Mouse (Mus musculus): ENCODE measurements at regions not wholly inside any gene's neighbourhood (a gene's known extent, or its start where the extent isn't known, plus 50 kb on each side); places are given as distances from the start of the nearest gene placed in this dataset.
A peak's percentile ranks its signal among the peaks of the same experiment; 100 is the strongest.

DNA sequence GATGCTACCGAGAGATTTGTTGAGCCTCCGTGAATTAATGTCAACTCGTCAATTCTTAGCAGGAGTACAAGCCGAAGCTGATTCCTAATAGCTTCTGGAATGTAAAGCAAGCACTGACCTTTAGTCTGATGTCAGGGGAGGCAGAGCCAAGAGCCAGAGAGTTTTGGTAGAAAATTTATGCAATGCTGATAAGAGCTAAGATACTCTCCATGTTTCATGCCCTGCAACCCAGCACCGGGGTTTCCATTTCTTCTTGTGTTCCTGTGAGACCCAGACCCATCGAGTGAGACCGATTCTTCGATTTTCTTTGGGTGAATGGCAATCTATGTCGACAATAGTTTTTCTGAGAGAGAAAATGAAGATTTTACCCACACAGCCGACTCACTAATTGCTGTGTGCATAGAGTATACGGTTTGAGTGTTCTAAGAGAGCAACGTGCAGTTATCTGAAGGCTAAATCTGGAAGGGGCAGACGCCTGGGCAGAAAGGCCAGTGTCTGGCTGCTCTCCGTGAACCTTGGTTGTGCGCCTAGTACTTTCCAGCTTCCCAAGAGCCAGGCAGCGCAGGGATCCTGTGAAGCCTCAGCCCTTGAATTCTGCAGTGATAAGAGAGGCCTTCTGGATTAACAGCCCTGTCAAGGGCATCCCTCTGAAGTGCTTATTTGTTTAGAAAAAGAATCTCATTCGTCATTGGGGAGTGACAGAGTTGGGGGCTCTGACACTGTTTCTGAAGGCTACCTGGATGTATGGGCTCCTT lies 296.1 kb upstream of the Fam241a start:
- Histone ChIP-seq H3K4me2 (replicated peaks; ENCODE audit: low read depth, low read length) (no peak overlapping the region), H3K36me3 (ENCODE audit: insufficient read depth, low read length) (no peaks in the 10 kb centered on the region), H3K27ac (ENCODE audit: low read length) (no peak overlapping the region), H3K27me3 (replicated peaks; ENCODE audit: insufficient read depth, low read length) (no peaks in the 10 kb centered on the region), H3K4me3 (ENCODE audit: low read depth, low read length) (no peak overlapping the region), H3K4me1 (ENCODE audit: insufficient read depth, low read depth, low read length) (no peaks in the 10 kb centered on the region), H3K9me3 (ENCODE audit: low read length) (no peaks in the 10 kb centered on the region), H3K9ac (replicated peaks; ENCODE audit: low read depth) (no peak overlapping the region)
- ATAC-seq: no peak
- DNase-seq (ENCODE audit: low spot score): no peak
- TF ChIP-seq CTCF (IDR thresholded peaks at IDR 0.05): no peak
- no peak for TF ChIP-seq EP300 (IDR thresholded peaks at IDR 0.05)
- 22% methylated on average over 17 of the region's 17 CpGs for WGBS

DNA sequence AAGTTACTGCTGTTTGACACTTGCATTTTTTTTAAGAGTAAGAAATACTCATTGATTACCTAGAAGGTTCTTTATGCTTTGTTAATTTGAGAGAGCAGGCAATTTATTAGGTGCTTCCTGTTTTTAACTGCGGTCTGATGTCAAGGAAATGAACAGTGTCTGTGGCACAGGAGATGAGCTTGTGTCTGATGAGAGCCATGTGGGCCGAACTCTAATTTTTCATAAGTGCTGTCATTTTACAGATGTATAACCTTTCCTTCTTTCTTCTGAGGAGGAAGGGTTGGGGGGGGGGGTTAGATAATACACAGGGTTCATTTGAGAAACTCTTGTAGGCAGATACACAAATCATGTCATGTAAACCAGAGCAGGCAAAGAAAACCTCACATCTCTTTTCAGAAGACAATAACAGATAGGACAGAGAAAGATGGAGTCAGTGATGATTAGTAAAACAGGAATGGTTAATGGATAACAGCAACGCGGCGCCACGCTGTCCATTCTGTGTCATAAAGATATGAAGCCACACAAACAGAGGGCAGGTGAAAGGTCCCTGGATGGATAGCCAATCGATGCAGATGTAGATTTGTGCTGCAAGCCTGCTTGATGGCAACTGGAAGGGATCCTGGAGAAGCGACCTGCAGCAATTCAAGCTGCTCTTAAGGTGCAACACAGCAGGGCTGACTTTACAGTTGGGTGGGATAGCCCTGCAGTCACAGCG lies 291.4 kb upstream of the Fam241a start:
- Histone ChIP-seq H3K9ac (replicated peaks; ENCODE audit: low read depth) (no peak overlapping the region), H3K27ac (ENCODE audit: low read length) (no peak overlapping the region), H3K4me2 (replicated peaks; ENCODE audit: low read depth, low read length) (no peak overlapping the region), H3K4me1 (ENCODE audit: insufficient read depth, low read depth, low read length) (no peaks in the 10 kb centered on the region), H3K4me3 (ENCODE audit: low read depth, low read length) (no peak overlapping the region), H3K9me3 (ENCODE audit: low read length) (no peaks in the 10 kb centered on the region), H3K36me3 (ENCODE audit: insufficient read depth, low read length) (no peaks in the 10 kb centered on the region), H3K27me3 (replicated peaks; ENCODE audit: insufficient read depth, low read length) (no peaks in the 10 kb centered on the region)
- TF ChIP-seq CTCF (IDR thresholded peaks at IDR 0.05) (no peak), EP300 (IDR thresholded peaks at IDR 0.05) (no peak)
- WGBS: 49% methylated on average over 9 of the region's 9 CpGs
- ATAC-seq (no peak), DNase-seq (ENCODE audit: low spot score) (no peak)

DNA sequence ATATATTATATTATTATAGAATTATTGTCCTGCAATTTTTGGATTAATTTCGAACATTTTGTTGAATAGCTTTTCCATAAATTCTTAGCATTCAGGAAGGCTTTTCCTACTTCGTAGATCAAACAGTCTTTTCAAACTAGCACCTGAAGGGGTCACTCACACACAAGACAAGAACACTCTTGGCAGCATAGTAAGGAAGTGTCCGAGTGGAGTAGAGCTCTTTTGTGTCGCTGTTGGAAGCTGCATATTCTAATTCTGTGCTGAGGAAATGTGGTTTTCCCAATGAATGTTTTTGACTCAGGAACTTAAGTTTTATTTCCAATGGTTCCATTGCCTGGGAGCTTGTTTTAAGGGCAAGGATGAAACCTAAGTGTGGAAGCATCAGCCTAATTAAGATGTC lies 290.2 kb upstream of the Fam241a start:
- Histone ChIP-seq H3K4me3 (ENCODE audit: low read depth, low read length) (no peak overlapping the region), H3K9me3 (ENCODE audit: low read length) (no peaks in the 10 kb centered on the region), H3K36me3 (ENCODE audit: insufficient read depth, low read length) (no peaks in the 10 kb centered on the region), H3K4me1 (ENCODE audit: insufficient read depth, low read depth, low read length) (no peaks in the 10 kb centered on the region), H3K4me2 (replicated peaks; ENCODE audit: low read depth, low read length) (no peak overlapping the region), H3K27me3 (replicated peaks; ENCODE audit: insufficient read depth, low read length) (no peaks in the 10 kb centered on the region), H3K27ac (ENCODE audit: low read length) (no peak overlapping the region), H3K9ac (replicated peaks; ENCODE audit: low read depth) (no peak overlapping the region)
- DNase-seq (ENCODE audit: low spot score): peak; percentile 69
- WGBS: 7% methylated on average over 4 of the region's 4 CpGs
- ATAC-seq: no peak
- TF ChIP-seq EP300 (IDR thresholded peaks at IDR 0.05): no peak
- peak; percentile 64 for TF ChIP-seq CTCF (IDR thresholded peaks at IDR 0.05)

DNA sequence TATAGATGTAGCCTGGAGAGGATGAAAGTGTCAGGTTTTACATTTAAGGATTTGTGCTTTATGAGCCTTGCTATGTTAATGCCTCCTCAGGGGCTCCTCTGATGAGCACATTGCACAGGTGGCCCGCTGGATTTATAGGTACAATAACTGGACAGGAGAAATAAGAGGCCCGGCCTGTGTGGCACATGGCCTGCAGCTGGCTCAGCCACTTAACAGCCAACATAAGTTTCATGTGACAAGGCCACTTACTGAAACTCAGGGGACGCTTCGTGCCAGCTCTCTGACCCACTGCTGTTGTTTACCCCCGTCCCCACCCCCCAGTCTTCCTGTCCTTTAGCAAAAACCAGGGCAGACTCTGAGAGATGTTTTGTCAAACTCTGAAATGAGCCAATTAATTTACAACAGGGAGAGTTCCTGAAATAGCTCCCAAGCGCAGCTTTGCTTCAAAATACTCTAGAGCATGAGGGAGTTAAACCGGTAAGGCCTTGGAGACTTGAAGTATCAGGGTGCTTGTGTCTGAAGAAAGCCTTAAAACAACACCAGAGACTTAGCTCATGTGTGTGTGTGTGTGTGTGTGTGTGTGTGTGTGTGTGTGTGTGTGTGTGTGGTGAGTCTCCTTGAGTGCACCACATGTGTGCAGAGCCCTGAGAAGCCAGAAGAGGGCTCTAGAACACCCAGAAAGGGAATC lies 285.2 kb upstream of the Fam241a start:
- no peaks in the 10 kb centered on the region for H3K27me3 ChIP-seq (replicated peaks; ENCODE audit: insufficient read depth, low read length)
- H3K9ac ChIP-seq (replicated peaks; ENCODE audit: low read depth): no peak overlapping the region
- no peak for TF ChIP-seq CTCF (IDR thresholded peaks at IDR 0.05)
- no peak for TF ChIP-seq EP300 (IDR thresholded peaks at IDR 0.05)
- H3K36me3 ChIP-seq (ENCODE audit: insufficient read depth, low read length): no peaks in the 10 kb centered on the region
- H3K4me1 ChIP-seq (ENCODE audit: insufficient read depth, low read depth, low read length): no peaks in the 10 kb centered on the region
- no peaks in the 10 kb centered on the region for H3K9me3 ChIP-seq (ENCODE audit: low read length)
- no peak for DNase-seq (ENCODE audit: low spot score)
- H3K4me3 ChIP-seq (ENCODE audit: low read depth, low read length): no peak overlapping the region
- no peak overlapping the region for H3K4me2 ChIP-seq (replicated peaks; ENCODE audit: low read depth, low read length)
- WGBS: 52% methylated on average over 7 of the region's 7 CpGs
- ATAC-seq: no peak
- no peak overlapping the region for H3K27ac ChIP-seq (ENCODE audit: low read length)

DNA sequence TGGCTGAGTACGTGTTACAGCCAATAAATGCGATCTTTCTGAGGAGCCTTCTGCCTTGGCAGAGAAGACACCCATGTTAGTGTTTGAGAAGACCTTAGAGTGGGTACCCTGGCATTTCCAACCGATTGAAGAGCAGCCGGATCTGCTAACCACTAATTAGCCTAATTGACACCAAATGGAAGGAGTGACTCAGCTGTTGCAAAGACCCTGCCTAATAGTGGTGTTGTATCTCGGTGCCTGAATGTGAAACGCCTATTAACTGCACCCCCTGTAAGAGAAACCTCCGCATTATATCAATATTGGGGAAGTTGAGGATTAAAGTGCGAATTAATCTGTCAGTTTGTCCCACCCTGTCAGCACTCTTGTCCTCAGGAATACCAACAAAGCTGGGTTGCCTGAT lies 253.1 kb upstream of the Fam241a start:
- Histone ChIP-seq H3K4me2 (replicated peaks; ENCODE audit: low read depth, low read length) (no peak overlapping the region), H3K36me3 (ENCODE audit: insufficient read depth, low read length) (no peaks in the 10 kb centered on the region), H3K4me3 (ENCODE audit: low read depth, low read length) (no peak overlapping the region), H3K27ac (ENCODE audit: low read length) (no peak overlapping the region), H3K4me1 (ENCODE audit: insufficient read depth, low read depth, low read length) (no peaks in the 10 kb centered on the region), H3K9me3 (ENCODE audit: low read length) (no peaks in the 10 kb centered on the region), H3K9ac (replicated peaks; ENCODE audit: low read depth) (no peak overlapping the region), H3K27me3 (replicated peaks; ENCODE audit: insufficient read depth, low read length) (no peaks in the 10 kb centered on the region)
- WGBS: 80% methylated on average over 8 of the region's 8 CpGs
- TF ChIP-seq EP300 (IDR thresholded peaks at IDR 0.05) (no peak), CTCF (IDR thresholded peaks at IDR 0.05) (no peak)
- no peak for ATAC-seq
- DNase-seq (ENCODE audit: low spot score): no peak

DNA sequence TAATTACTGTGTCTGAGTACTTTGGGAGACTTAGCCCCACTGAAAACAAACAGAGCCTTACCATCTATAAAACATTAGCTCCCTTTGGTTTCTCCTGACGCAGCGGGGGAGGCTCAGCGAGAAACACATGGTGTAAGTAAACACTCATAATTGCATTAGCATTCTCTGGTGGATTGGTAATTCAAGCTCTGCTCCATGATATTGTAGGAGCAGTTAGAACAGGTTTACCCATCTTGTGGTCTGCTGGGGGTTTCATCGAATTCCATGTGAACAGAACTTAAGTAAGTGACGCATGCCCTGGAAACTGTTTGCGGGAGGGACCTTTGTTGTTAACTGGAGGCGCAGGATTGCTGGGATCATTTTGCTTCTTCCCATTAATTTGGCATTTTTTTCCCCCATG lies 249.2 kb upstream of the Fam241a start:
- 68% methylated on average over 7 of the region's 7 CpGs for WGBS
- Histone ChIP-seq H3K27ac (ENCODE audit: low read length) (no peak overlapping the region), H3K4me3 (ENCODE audit: low read depth, low read length) (no peak overlapping the region), H3K36me3 (ENCODE audit: insufficient read depth, low read length) (no peaks in the 10 kb centered on the region), H3K4me2 (replicated peaks; ENCODE audit: low read depth, low read length) (no peak overlapping the region), H3K9me3 (ENCODE audit: low read length) (no peaks in the 10 kb centered on the region), H3K9ac (replicated peaks; ENCODE audit: low read depth) (no peak overlapping the region), H3K27me3 (replicated peaks; ENCODE audit: insufficient read depth, low read length) (no peaks in the 10 kb centered on the region), H3K4me1 (ENCODE audit: insufficient read depth, low read depth, low read length) (no peaks in the 10 kb centered on the region)
- TF ChIP-seq CTCF (IDR thresholded peaks at IDR 0.05) (no peak), EP300 (IDR thresholded peaks at IDR 0.05) (no peak)
- DNase-seq (ENCODE audit: low spot score) (no peak), ATAC-seq (no peak)

All from lung, postnatal 0 days (tissue).